Mouse (Mus musculus) forebrain, postnatal 0 days (tissue): ENCODE measurements around the gene Clec4f. TPM values are rescaled to one million over a fixed set of nuclear protein-coding genes. Genes with fewer than 3 reads are reported as not detected.
"Not testable (repeated sequence)": the region's sequence is repeated elsewhere in the genome, so short reads cannot be mapped to it uniquely, and the experiment has no call there.

Source experiments
- ATAC-seq: fragments of 200-750 bp; cut with Nextera tagmentation; 2 replicates; pipeline ENCODE4 v1.8.0; 2017; ENCODE audit warnings: mild to moderate bottlenecking, moderate library complexity
- DNase-seq: peaks from one replicate; pipeline ENCODE4 v3.0.0-alpha.2; 2015
- H3K27ac ChIP-seq: fragments of 300-500 bp; sonication (generic); 2 replicates; pipeline ENCODE4 v1.5.1; 2014; ENCODE audit warnings: low read depth, mild to moderate bottlenecking, antibody characterized with exemption, low read length, moderate library complexity, mixed read lengths
- H3K27me3 ChIP-seq: fragments of 300-500 bp; sonication (generic); 2 replicates; pipeline ENCODE4 v1.6.1; 2014; ENCODE audit warnings: mild to moderate bottlenecking, low read length, mixed read lengths; ENCODE audit not compliant: insufficient read depth
- H3K36me3 ChIP-seq: fragments of 300-500 bp; sonication (generic); 2 replicates; pipeline ENCODE4 v1.6.1; 2014; ENCODE audit warnings: mild to moderate bottlenecking, moderate library complexity; ENCODE audit not compliant: insufficient read depth
- H3K4me1 ChIP-seq: fragments of 300-500 bp; sonication (generic); 2 replicates; pipeline ENCODE4 v1.6.1; 2014; ENCODE audit warnings: antibody characterized with exemption; ENCODE audit not compliant: insufficient read depth
- H3K4me2 ChIP-seq: fragments of 300-500 bp; sonication (generic); 2 replicates; pipeline ENCODE4 v1.6.1; 2014; ENCODE audit warnings: low read depth, mild to moderate bottlenecking, moderate library complexity
- H3K4me3 ChIP-seq: fragments of 300-500 bp; sonication (generic); 2 replicates; pipeline ENCODE4 v1.5.1; 2014; ENCODE audit warnings: low read depth, low read length, mixed read lengths
- H3K9ac ChIP-seq: fragments of 300-500 bp; sonication (generic); 2 replicates; pipeline ENCODE4 v1.6.1; 2014; ENCODE audit warnings: mild to moderate bottlenecking
- H3K9me3 ChIP-seq: fragments of 300-500 bp; sonication (generic); 2 replicates; pipeline ENCODE4 v1.6.1; 2016; ENCODE audit warnings: low read length
- CTCF ChIP-seq: sonication (generic); IDR thresholded peaks from 2 replicates; pipeline ENCODE4 v1.5.1; 2016; ENCODE audit warnings: antibody characterized with exemption, control low read depth, low read depth
- WGBS: fragments of 180-500 bp; shearing (Covaris S2); extraction: QIAGEN DNeasy Blood & Tissue Kit; methylation state at CpG from one replicate; pipeline ENCODE4 v1.1.7; 2014; 5-methylcytosine and 5-hydroxymethylcytosine counted together
- polyA plus RNA-seq: library from polyadenylated mRNA; unstranded; fragments of >200 nt; fragmentation: Nextera tagmentation; extraction: Ambion mirVana; gene quantifications from 2 replicates; pipeline ENCODE4 v1.2.1, GENCODE M21; 2015
- total RNA-seq: library from RNA; depleted of rRNA; stranded (reverse); fragments of >200 nt; gene quantifications from 2 replicates; pipeline ENCODE4 v1.2.3, GENCODE M21; 2014

Gene Clec4f
- total and polyA plus RNA-seq, 2 experiments from 2014 or later, result 0.28 TPM; not detected in 1

- Histone ChIP-seq H3K4me1 (no peaks in the 10 kb centered on the region), H3K4me2 (no peak overlapping the region), H3K27me3 (peaks cover 62% of the 10 kb centered on the region), H3K4me3 (no peak overlapping the region), H3K9me3 (no peaks in the 10 kb centered on the region), H3K36me3 (no peaks in the 10 kb centered on the region), H3K9ac (no peak overlapping the region), H3K27ac (no peak overlapping the region)
- ATAC-seq (no peak), DNase-seq (no peak)
- whole genome bisulfite sequencing, result 76% methylated on average over 4 of the region's 4 CpGs
- TF ChIP-seq CTCF, result no peak
Measured at GRCm38 (mm10) chr6:83689374-83689773, 33.4 kb upstream of the Clec4f start.

DNA sequence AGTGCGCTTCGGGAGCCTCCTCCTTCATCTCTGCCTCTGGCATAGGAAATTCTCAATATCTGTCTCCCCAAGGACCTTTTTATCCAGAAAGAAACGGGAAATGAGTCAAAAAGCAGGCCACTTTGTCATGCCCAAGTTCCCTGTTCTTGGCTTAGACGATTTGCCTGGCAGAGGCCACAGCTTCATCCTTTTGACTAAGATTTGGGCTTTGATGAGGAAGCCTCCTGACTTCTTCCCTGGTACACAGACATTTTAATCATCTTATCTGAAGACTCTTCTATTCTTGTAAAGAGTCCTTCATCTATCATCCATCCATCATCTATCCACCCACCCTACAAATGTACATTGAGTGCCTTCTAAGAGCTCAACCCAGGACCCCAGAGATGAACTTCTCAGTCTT is 21.8 kb upstream of the Clec4f start, which contains the start of gene Cd207:
TSS of gene Cd207 (minus strand) at position 101 of the 400 bp plus-strand sequence.
- TF ChIP-seq CTCF, result no peak
- H3K9me3 ChIP-seq, result no peaks in the 10 kb centered on the region
- no peak within 1 kb of the TSS for H3K4me3 ChIP-seq
- H3K27ac ChIP-seq, result no peak within 1 kb of the TSS
- H3K4me2 ChIP-seq, result no peak within 1 kb of the TSS
- 68% methylated on average over 4 of the region's 4 CpGs for WGBS
- H3K36me3 ChIP-seq, result no peaks in the 10 kb centered on the region
- no peaks in the 10 kb centered on the region for H3K4me1 ChIP-seq
- ATAC-seq (no peak), DNase-seq (no peak)
- H3K9ac ChIP-seq, result no peak within 1 kb of the TSS
- H3K27me3 ChIP-seq, result no peaks in the 10 kb centered on the region; the same call in 1 of the 2 replicates

GRCm38 (mm10) chr6:83673395-83673794 is 17.4 kb upstream of the Clec4f start:
- peak; percentile 88 for DNase-seq
- H3K4me3 ChIP-seq, result no peak overlapping the region
- H3K4me2 ChIP-seq, result no peak overlapping the region
- 10% methylated on average over 4 of the region's 4 CpGs for WGBS
- H3K9ac ChIP-seq, result no peak overlapping the region
- H3K36me3 ChIP-seq, result no peaks in the 10 kb centered on the region
- peak; percentile 94 for TF ChIP-seq CTCF
- no peaks in the 10 kb centered on the region for H3K4me1 ChIP-seq
- no peaks in the 10 kb centered on the region for H3K9me3 ChIP-seq
- ATAC-seq, result peak; percentile 82
- H3K27ac ChIP-seq, result no peak overlapping the region
- H3K27me3 ChIP-seq, result no peaks in the 10 kb centered on the region; the same call in 1 of the 2 replicates

GRCm38 (mm10) chr6:83665009-83665408 is 9.0 kb upstream of the Clec4f start:
- no peak overlapping the region for H3K4me3 ChIP-seq
- H3K4me1 ChIP-seq, result no peaks in the 10 kb centered on the region
- no peak overlapping the region for H3K9ac ChIP-seq
- DNase-seq (no peak), ATAC-seq (no peak)
- H3K36me3 ChIP-seq, result no peaks in the 10 kb centered on the region
- no peak overlapping the region for H3K27ac ChIP-seq
- no peak for TF ChIP-seq CTCF
- no peaks in the 10 kb centered on the region for H3K27me3 ChIP-seq
- WGBS, result 59% methylated on average over 2 of the region's 2 CpGs
- H3K9me3 ChIP-seq, result no peaks in the 10 kb centered on the region
- H3K4me2 ChIP-seq, result no peak overlapping the region

DNA sequence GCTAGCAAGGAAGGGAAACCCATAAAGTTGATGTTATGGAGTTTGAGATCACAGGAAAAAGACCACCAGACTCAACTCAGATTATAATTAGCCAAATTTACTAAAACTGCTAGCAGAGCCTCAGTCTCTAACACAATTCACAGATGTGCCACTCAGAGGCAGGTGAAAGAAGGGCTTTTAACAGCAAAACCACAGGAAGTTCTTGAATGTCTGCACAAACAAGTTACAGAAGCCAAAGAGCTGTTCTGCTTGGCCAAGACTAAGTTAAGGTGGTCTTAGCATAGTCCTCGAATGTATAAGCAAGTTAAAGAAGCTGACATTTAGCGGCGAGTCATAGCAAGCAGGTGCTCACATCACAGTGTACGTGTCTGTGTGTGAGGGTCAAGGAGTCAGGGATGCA is 4.8 kb upstream of the Clec4f start:
- no peak overlapping the region for H3K4me3 ChIP-seq
- no peaks in the 10 kb centered on the region for H3K9me3 ChIP-seq
- no peak overlapping the region for H3K27ac ChIP-seq
- H3K4me1 ChIP-seq, result no peaks in the 10 kb centered on the region
- no peak for TF ChIP-seq CTCF
- H3K9ac ChIP-seq, result no peak overlapping the region
- 87% methylated on average over 4 of the region's 4 CpGs for WGBS
- no peaks in the 10 kb centered on the region for H3K36me3 ChIP-seq
- no peak overlapping the region for H3K4me2 ChIP-seq
- no peaks in the 10 kb centered on the region for H3K27me3 ChIP-seq
- ATAC-seq, result no peak
- DNase-seq, result no peak

DNA sequence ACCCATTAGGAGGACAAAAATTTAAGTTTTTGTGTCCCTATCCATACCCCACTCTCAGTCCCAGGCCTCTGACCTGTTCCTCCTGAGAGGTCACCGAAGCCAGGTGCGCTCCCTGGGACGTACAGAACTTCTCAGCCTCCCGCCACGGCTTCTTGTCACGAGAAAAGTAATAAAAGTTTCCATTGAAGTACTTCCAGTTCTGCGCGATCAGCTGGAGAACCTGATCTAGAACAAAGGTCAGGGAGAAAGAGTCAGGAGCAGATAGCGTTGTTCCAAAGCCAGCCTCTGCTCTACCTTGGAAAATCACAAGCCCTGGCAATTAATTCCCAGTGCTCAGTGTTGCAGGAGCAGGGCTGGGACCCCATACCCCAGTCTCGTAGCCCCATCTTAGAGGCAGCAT is 9.3 kb downstream of the Clec4f start:
- Histone ChIP-seq H3K27ac (no peak overlapping the region), H3K9ac (no peak overlapping the region), H3K4me1 (no peaks in the 10 kb centered on the region), H3K27me3 (no peaks in the 10 kb centered on the region), H3K4me3 (no peak overlapping the region), H3K4me2 (no peak overlapping the region), H3K9me3 (no peaks in the 10 kb centered on the region), H3K36me3 (no peaks in the 10 kb centered on the region)
- TF ChIP-seq CTCF, result no peak
- ATAC-seq (no peak), DNase-seq (no peak)
- 93% methylated on average over 10 of the region's 10 CpGs for WGBS

GRCm38 (mm10) chr6:83635329-83635728 is 20.7 kb downstream of the Clec4f start:
- ATAC-seq (no peak), DNase-seq (no peak)
- no peak for TF ChIP-seq CTCF
- Histone ChIP-seq H3K9me3 (no peaks in the 10 kb centered on the region), H3K4me1 (no peaks in the 10 kb centered on the region), H3K4me2 (no peak overlapping the region), H3K27me3 (no peaks in the 10 kb centered on the region), H3K36me3 (no peaks in the 10 kb centered on the region), H3K9ac (no peak overlapping the region), H3K4me3 (no peak overlapping the region), H3K27ac (no peak overlapping the region)
- WGBS, result 79% methylated on average over 1 of the region's 1 CpGs

DNA sequence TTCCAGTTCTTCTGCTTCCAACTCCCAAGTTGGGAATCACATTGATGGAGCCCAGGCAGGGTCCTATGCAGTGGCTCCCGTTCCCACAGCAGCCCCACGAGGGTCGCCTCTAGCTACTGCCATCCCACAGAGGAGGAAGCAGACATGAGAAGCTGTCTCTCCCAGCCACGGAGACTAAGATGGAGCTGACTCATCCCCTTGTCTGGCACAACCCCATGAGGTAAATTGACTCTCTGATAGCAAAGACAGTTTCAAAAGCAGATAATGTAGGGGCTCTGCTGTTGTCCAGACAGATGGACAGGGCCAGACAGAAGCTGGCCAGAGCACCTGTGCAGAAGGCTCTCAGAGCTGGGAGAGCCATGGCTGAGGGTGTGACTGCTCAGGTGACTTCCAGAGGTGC is 21.4 kb downstream of the Clec4f start:
- 72% methylated on average over 4 of the region's 4 CpGs for WGBS
- not testable (repeated sequence) for H3K4me3 ChIP-seq, H3K9ac ChIP-seq, H3K9me3 ChIP-seq, H3K27me3 ChIP-seq, H3K36me3 ChIP-seq, DNase-seq, H3K4me2 ChIP-seq, H3K27ac ChIP-seq, ATAC-seq, H3K4me1 ChIP-seq

DNA sequence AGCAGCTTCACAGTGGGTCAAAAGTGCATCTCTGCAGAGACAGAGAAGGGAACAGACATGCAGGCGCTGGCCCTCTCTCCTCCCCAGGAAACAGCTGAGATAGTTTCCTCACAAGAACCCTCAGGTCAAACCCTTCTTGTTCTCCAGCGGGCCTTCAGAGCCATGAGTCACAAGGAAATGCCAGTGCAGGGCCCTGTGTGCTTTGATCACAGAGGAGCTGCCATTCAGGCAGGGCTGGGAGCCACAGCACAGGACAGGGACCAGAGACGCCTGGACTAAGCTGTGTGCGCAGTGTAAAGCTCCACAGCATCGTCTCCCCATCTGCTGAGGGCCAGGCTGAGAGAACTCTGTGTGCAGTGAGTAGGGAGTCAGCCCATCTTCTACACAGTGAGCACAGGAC is 21.9 kb downstream of the Clec4f start:
- H3K9ac ChIP-seq, H3K27ac ChIP-seq, H3K4me1 ChIP-seq, H3K9me3 ChIP-seq, H3K4me2 ChIP-seq, H3K36me3 ChIP-seq, H3K4me3 ChIP-seq, H3K27me3 ChIP-seq, DNase-seq, ATAC-seq: not testable (repeated sequence)
- WGBS, result 84% methylated on average over 5 of the region's 5 CpGs
